Mouse (Mus musculus): ENCODE results near the gene Immp2l. TPM values are rescaled to one million over a fixed set of nuclear protein-coding genes. Genes with fewer than 3 reads are reported as not detected.

The Immp2l gene
- polyA plus RNA-seq, 1 experiment from 2014 or later, result 6.5 TPM

GRCm38 (mm10) chr12:41649826-41650541, 626.1 kb downstream of the Immp2l start:
- Histone ChIP-seq H3K27ac (ENCODE audit: low read depth, low read length) (no peak overlapping the region), H3K27me3 (replicated peaks; ENCODE audit: control insufficient read depth, insufficient read depth, low read length) (no peaks in the 10 kb centered on the region), H3K36me3 (ENCODE audit: control insufficient read depth, insufficient read depth, low read length) (no peaks in the 10 kb centered on the region), H3K4me1 (ENCODE audit: control insufficient read depth, insufficient read depth, low read depth, low read length) (no peaks in the 10 kb centered on the region), H3K4me3 (ENCODE audit: low read length) (no peak overlapping the region), H3K9ac (ENCODE audit: low read depth, low read length) (no peak overlapping the region), H3K9me3 (ENCODE audit: control insufficient read depth, low read length) (no peaks in the 10 kb centered on the region), H3K4me2 (ENCODE audit: low read length) (no peak overlapping the region)
- ATAC-seq, result no peak
- 26% methylated on average over 8 of the region's 8 CpGs for WGBS

GRCm38 (mm10) chr12:41668280-41668679, 644.4 kb downstream of the Immp2l start:
- ATAC-seq, result no peak
- WGBS, result 42% methylated on average over 3 of the region's 3 CpGs
- Histone ChIP-seq H3K9me3 (ENCODE audit: control insufficient read depth, low read length) (no peaks in the 10 kb centered on the region), H3K27me3 (replicated peaks; ENCODE audit: control insufficient read depth, insufficient read depth, low read length) (no peaks in the 10 kb centered on the region), H3K27ac (ENCODE audit: low read depth, low read length) (no peak overlapping the region), H3K4me2 (ENCODE audit: low read length) (no peak overlapping the region), H3K4me3 (ENCODE audit: low read length) (no peak overlapping the region), H3K36me3 (ENCODE audit: control insufficient read depth, insufficient read depth, low read length) (no peaks in the 10 kb centered on the region), H3K9ac (ENCODE audit: low read depth, low read length) (no peak overlapping the region), H3K4me1 (ENCODE audit: control insufficient read depth, insufficient read depth, low read depth, low read length) (no peaks in the 10 kb centered on the region)

GRCm38 (mm10) chr12:41669481-41669880, 645.6 kb downstream of the Immp2l start:
- Histone ChIP-seq H3K4me2 (ENCODE audit: low read length) (no peak overlapping the region), H3K9me3 (ENCODE audit: control insufficient read depth, low read length) (no peaks in the 10 kb centered on the region), H3K4me1 (ENCODE audit: control insufficient read depth, insufficient read depth, low read depth, low read length) (no peaks in the 10 kb centered on the region), H3K27ac (ENCODE audit: low read depth, low read length) (no peak overlapping the region), H3K27me3 (replicated peaks; ENCODE audit: control insufficient read depth, insufficient read depth, low read length) (no peaks in the 10 kb centered on the region), H3K4me3 (ENCODE audit: low read length) (no peak overlapping the region), H3K9ac (ENCODE audit: low read depth, low read length) (no peak overlapping the region), H3K36me3 (ENCODE audit: control insufficient read depth, insufficient read depth, low read length) (no peaks in the 10 kb centered on the region)
- ATAC-seq, result no peak
- WGBS, result 76% methylated on average over 1 of the region's 1 CpGs

DNA sequence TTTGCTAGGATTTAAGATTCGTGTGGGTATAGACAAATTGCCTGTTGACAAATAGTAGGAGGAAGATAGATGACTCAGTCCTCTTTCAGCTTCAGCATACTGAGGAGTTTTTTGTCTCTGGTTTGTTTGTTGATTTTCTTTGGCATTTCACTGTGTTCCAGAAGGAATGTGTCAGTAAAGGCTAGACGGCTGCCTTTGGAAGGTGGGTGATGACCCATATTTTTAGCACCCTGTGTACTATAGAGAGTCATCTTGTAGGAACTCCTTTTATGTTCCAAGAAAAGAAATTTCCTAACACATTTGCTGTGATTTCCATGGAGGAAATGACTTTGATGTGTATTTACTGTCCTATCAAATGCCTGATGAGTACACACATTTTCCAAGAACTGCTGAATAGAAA, 651.0 kb downstream of the Immp2l start:
- WGBS, result 48% methylated on average over 2 of the region's 2 CpGs
- Histone ChIP-seq H3K9me3 (ENCODE audit: control insufficient read depth, low read length) (no peaks in the 10 kb centered on the region), H3K4me3 (ENCODE audit: low read length) (no peak overlapping the region), H3K27me3 (replicated peaks; ENCODE audit: control insufficient read depth, insufficient read depth, low read length) (no peaks in the 10 kb centered on the region), H3K4me2 (ENCODE audit: low read length) (no peak overlapping the region), H3K9ac (ENCODE audit: low read depth, low read length) (no peak overlapping the region), H3K27ac (ENCODE audit: low read depth, low read length) (no peak overlapping the region), H3K36me3 (ENCODE audit: control insufficient read depth, insufficient read depth, low read length) (no peaks in the 10 kb centered on the region), H3K4me1 (ENCODE audit: control insufficient read depth, insufficient read depth, low read depth, low read length) (no peaks in the 10 kb centered on the region)
- ATAC-seq, result no peak

DNA sequence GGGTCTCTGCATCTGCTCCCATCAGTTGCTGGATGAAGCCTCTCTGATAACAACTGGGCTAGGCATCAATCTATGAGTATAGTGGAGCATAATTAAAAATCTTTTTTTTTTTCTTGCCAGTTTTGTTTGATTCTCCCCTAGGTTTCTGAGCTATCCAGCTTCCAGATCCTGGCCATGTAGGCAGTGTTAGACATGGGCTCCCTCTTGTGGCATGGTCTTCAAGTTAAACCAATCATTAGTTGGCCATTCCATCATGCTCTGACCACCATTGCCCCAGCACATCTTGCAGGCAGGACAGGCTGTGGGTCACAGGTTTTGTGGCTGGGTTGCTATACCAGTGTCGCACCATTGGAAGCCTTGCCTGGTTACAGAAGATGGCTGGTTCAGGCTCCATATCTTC, 656.3 kb downstream of the Immp2l start:
- Histone ChIP-seq H3K36me3 (ENCODE audit: control insufficient read depth, insufficient read depth, low read length) (no peaks in the 10 kb centered on the region), H3K9me3 (ENCODE audit: control insufficient read depth, low read length) (no peaks in the 10 kb centered on the region), H3K4me3 (ENCODE audit: low read length) (no peak overlapping the region), H3K27ac (ENCODE audit: low read depth, low read length) (no peak overlapping the region), H3K4me1 (ENCODE audit: control insufficient read depth, insufficient read depth, low read depth, low read length) (no peaks in the 10 kb centered on the region), H3K4me2 (ENCODE audit: low read length) (no peak overlapping the region), H3K9ac (ENCODE audit: low read depth, low read length) (no peak overlapping the region), H3K27me3 (replicated peaks; ENCODE audit: control insufficient read depth, insufficient read depth, low read length) (no peaks in the 10 kb centered on the region)
- 95% methylated on average over 1 of the region's 1 CpGs for WGBS
- no peak for ATAC-seq

DNA sequence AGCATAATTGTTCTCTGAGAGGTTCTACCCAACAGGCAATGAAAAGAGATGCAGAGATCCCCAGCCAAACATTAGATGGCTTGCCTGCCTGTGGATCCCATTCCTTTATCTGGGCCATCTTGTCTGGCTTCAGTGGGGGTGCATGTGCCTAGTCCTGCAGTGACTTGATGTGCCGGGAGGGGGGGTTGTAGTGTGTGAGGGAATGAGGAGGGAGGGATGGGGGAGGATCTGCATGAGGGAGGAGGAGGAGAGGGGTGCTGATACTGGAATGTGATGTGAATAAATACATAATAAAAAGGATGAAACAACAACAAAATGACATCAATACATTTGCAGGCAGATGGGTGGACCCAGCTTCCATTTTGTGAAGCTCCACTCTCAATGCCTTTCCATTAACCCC, 658.3 kb downstream of the Immp2l start:
- H3K27me3 ChIP-seq (replicated peaks; ENCODE audit: control insufficient read depth, insufficient read depth, low read length), result no peaks in the 10 kb centered on the region
- no peaks in the 10 kb centered on the region for H3K9me3 ChIP-seq (ENCODE audit: control insufficient read depth, low read length)
- H3K9ac ChIP-seq (ENCODE audit: low read depth, low read length), result no peak overlapping the region
- H3K27ac ChIP-seq (ENCODE audit: low read depth, low read length), result no peak overlapping the region
- WGBS, result 50% methylated on average over 1 of the region's 1 CpGs
- no peaks in the 10 kb centered on the region for H3K4me1 ChIP-seq (ENCODE audit: control insufficient read depth, insufficient read depth, low read depth, low read length)
- ATAC-seq, result no peak
- no peak overlapping the region for H3K4me3 ChIP-seq (ENCODE audit: low read length)
- H3K36me3 ChIP-seq (ENCODE audit: control insufficient read depth, insufficient read depth, low read length), result no peaks in the 10 kb centered on the region
- H3K4me2 ChIP-seq (ENCODE audit: low read length), result no peak overlapping the region

DNA sequence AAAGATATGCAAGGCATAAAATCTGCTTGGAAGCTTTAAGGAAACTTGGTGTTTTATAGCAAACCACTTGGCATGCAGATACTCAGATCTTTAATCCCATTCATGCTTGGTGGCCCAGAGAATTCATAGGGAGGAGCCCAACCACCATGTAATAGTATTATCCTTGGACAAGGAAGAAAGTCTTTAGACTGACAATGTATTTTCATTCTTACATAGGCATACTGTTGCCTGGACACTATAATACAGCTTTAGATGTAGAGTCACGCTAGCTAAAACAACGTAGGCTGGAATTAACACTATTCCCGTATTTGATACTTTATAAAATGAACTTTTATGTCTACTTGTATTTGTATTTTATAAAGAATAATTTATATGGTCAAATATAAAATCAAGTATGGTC, 665.9 kb downstream of the Immp2l start:
- H3K4me2 ChIP-seq (ENCODE audit: low read length), result no peak overlapping the region
- H3K4me1 ChIP-seq (ENCODE audit: control insufficient read depth, insufficient read depth, low read depth, low read length), result no peaks in the 10 kb centered on the region
- no peaks in the 10 kb centered on the region for H3K27me3 ChIP-seq (replicated peaks; ENCODE audit: control insufficient read depth, insufficient read depth, low read length)
- no peak for ATAC-seq
- no peak overlapping the region for H3K9ac ChIP-seq (ENCODE audit: low read depth, low read length)
- H3K4me3 ChIP-seq (ENCODE audit: low read length), result no peak overlapping the region
- no peak overlapping the region for H3K27ac ChIP-seq (ENCODE audit: low read depth, low read length)
- no peaks in the 10 kb centered on the region for H3K36me3 ChIP-seq (ENCODE audit: control insufficient read depth, insufficient read depth, low read length)
- no peaks in the 10 kb centered on the region for H3K9me3 ChIP-seq (ENCODE audit: control insufficient read depth, low read length)
- 71% methylated on average over 3 of the region's 3 CpGs for WGBS

DNA sequence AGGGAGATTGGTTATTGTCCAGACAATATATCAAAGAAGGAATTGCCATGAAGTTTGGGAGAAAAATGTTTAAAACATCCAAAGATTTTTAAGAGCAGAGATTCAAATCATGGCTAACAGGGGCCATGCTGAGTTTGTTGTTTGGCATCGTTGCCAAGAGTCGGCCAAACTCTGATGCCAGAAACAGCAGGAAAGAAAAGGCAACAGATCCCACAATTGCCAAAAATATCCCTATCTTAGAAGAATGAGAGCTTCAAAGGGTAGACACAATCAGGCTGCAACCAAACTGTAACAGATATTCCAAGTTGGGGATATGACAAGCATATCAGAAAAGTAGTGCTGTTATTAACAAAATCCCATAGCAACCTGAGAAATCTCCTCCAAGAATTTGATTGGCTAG, 686.7 kb downstream of the Immp2l start:
- no peak overlapping the region for H3K4me2 ChIP-seq (ENCODE audit: low read length)
- 56% methylated on average over 2 of the region's 2 CpGs for WGBS
- no peak for ATAC-seq
- H3K36me3 ChIP-seq (ENCODE audit: control insufficient read depth, insufficient read depth, low read length), result no peaks in the 10 kb centered on the region
- H3K9ac ChIP-seq (ENCODE audit: low read depth, low read length), result no peak overlapping the region
- H3K4me3 ChIP-seq (ENCODE audit: low read length), result no peak overlapping the region
- no peaks in the 10 kb centered on the region for H3K4me1 ChIP-seq (ENCODE audit: control insufficient read depth, insufficient read depth, low read depth, low read length)
- H3K27me3 ChIP-seq (replicated peaks; ENCODE audit: control insufficient read depth, insufficient read depth, low read length), result no peaks in the 10 kb centered on the region
- no peak overlapping the region for H3K27ac ChIP-seq (ENCODE audit: low read depth, low read length)
- no peaks in the 10 kb centered on the region for H3K9me3 ChIP-seq (ENCODE audit: control insufficient read depth, low read length)

GRCm38 (mm10) chr12:41716946-41717345, 693.1 kb downstream of the Immp2l start:
- no peak for ATAC-seq
- H3K27ac ChIP-seq (ENCODE audit: low read depth, low read length), result no peak overlapping the region
- no peaks in the 10 kb centered on the region for H3K4me1 ChIP-seq (ENCODE audit: control insufficient read depth, insufficient read depth, low read depth, low read length)
- H3K9me3 ChIP-seq (ENCODE audit: control insufficient read depth, low read length), result no peaks in the 10 kb centered on the region; the same call in 1 of the 2 replicates
- H3K9ac ChIP-seq (ENCODE audit: low read depth, low read length), result no peak overlapping the region
- no peak overlapping the region for H3K4me2 ChIP-seq (ENCODE audit: low read length)
- no peak overlapping the region for H3K4me3 ChIP-seq (ENCODE audit: low read length)
- WGBS, result 39% methylated on average over 1 of the region's 1 CpGs
- no peaks in the 10 kb centered on the region for H3K36me3 ChIP-seq (ENCODE audit: control insufficient read depth, insufficient read depth, low read length)
- no peaks in the 10 kb centered on the region for H3K27me3 ChIP-seq (replicated peaks; ENCODE audit: control insufficient read depth, insufficient read depth, low read length)

DNA sequence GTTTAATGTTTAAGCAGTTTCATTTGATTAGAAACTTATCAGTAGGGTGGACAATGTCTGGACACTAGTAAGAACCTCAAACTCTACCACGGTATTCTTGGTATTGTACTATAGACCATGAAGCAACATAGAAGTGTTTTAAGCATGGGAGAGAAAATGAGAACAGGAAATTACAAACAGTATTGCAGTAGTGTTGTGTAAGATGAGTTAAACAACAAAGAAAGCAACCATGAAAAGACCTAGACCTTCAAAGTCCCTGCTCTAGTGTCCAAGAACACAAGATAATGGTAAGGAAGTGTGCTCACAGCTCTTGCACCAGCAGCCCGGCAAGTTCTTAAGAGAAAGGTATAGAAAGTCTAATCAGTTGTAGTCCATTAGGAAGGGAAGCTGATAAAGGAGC, 700.7 kb downstream of the Immp2l start:
- Histone ChIP-seq H3K27ac (ENCODE audit: low read depth, low read length) (no peak overlapping the region), H3K9ac (ENCODE audit: low read depth, low read length) (no peak overlapping the region), H3K4me1 (ENCODE audit: control insufficient read depth, insufficient read depth, low read depth, low read length) (no peaks in the 10 kb centered on the region), H3K9me3 (ENCODE audit: control insufficient read depth, low read length) (no peaks in the 10 kb centered on the region), H3K4me3 (ENCODE audit: low read length) (no peak overlapping the region), H3K27me3 (replicated peaks; ENCODE audit: control insufficient read depth, insufficient read depth, low read length) (no peaks in the 10 kb centered on the region), H3K36me3 (ENCODE audit: control insufficient read depth, insufficient read depth, low read length) (no peaks in the 10 kb centered on the region), H3K4me2 (ENCODE audit: low read length) (no peak overlapping the region)
- WGBS, result 96% methylated on average over 2 of the region's 2 CpGs
- no peak for ATAC-seq
